Mouse (Mus musculus): ENCODE results near the gene Hist2h3c1. TPM values are rescaled to one million over a fixed set of nuclear protein-coding genes. Genes with fewer than 3 reads are reported as not detected.

The Hist2h3c1 gene
- polyA plus RNA-seq, 1 experiment from 2014 or later: 1.9 TPM

DNA sequence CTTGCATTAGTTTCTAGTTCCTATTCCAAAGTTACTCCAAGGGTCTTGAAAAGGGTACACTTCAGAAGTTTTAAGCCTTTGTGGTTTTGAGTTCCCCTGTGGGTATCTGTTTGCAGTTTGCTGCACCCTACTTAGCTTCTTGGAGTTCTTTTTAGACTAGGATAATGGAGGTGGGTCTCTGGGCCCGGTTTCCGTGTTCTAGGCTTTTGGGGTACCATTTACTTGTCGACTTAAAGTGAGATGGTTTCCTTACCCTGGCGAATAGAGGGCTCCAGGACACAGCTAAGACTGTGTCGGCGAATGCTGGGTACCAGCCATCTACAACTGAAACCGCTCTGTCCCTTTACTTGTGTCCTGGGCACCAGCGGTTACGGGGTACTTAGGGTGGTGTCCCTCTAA, 24.8 kb upstream of the Hist2h3c1 start:
- Histone ChIP-seq H3K36me3 (no peaks in the 10 kb centered on the region), H3K4me2 (peak overlapping the region; percentile 89), H3K4me3 (peak overlapping the region; percentile 55), H3K27me3 (no peaks in the 10 kb centered on the region), H3K4me1 (peaks cover 27% of the 10 kb centered on the region), H3K9ac (peak overlapping the region; percentile 55), H3K9me3 (no peaks in the 10 kb centered on the region), H3K27ac (peak overlapping the region; percentile 97)
- WGBS: 19% methylated on average over 9 of the region's 9 CpGs
- ATAC-seq (ENCODE audit: borderline replicate concordance, extremely low read depth, low FRiP score, low TSS enrichment): no peak

GRCm38 (mm10) chr3:96222774-96223173, 23.7 kb upstream of the Hist2h3c1 start:
- WGBS: 91% methylated on average over 4 of the region's 4 CpGs
- no peak overlapping the region for H3K4me3 ChIP-seq

GRCm38 (mm10) chr3:96225421-96225820, 21.1 kb upstream of the Hist2h3c1 start:
- no peak overlapping the region for H3K27ac ChIP-seq
- peaks cover 28% of the 10 kb centered on the region for H3K4me1 ChIP-seq
- H3K4me2 ChIP-seq: no peak overlapping the region
- H3K9me3 ChIP-seq: no peaks in the 10 kb centered on the region
- ATAC-seq (ENCODE audit: borderline replicate concordance, extremely low read depth, low FRiP score, low TSS enrichment): no peak
- H3K9ac ChIP-seq: no peak overlapping the region
- H3K4me3 ChIP-seq: no peak overlapping the region
- WGBS: 46% methylated on average over 2 of the region's 2 CpGs
- H3K36me3 ChIP-seq: no peaks in the 10 kb centered on the region
- H3K27me3 ChIP-seq: no peaks in the 10 kb centered on the region

More at GRCm38 (mm10) chr3:96222774-96223173, 23.7 kb upstream of the Hist2h3c1 start:
- no peak for ATAC-seq (ENCODE audit: borderline replicate concordance, extremely low read depth, low FRiP score, low TSS enrichment)
- H3K27ac ChIP-seq: no peak overlapping the region
- H3K9me3 ChIP-seq: no peaks in the 10 kb centered on the region
- peak overlapping the region; percentile 89 for H3K4me2 ChIP-seq
- H3K4me1 ChIP-seq: peaks cover 37% of the 10 kb centered on the region
- H3K36me3 ChIP-seq: no peaks in the 10 kb centered on the region
- no peak overlapping the region for H3K9ac ChIP-seq
- H3K27me3 ChIP-seq: no peaks in the 10 kb centered on the region

DNA sequence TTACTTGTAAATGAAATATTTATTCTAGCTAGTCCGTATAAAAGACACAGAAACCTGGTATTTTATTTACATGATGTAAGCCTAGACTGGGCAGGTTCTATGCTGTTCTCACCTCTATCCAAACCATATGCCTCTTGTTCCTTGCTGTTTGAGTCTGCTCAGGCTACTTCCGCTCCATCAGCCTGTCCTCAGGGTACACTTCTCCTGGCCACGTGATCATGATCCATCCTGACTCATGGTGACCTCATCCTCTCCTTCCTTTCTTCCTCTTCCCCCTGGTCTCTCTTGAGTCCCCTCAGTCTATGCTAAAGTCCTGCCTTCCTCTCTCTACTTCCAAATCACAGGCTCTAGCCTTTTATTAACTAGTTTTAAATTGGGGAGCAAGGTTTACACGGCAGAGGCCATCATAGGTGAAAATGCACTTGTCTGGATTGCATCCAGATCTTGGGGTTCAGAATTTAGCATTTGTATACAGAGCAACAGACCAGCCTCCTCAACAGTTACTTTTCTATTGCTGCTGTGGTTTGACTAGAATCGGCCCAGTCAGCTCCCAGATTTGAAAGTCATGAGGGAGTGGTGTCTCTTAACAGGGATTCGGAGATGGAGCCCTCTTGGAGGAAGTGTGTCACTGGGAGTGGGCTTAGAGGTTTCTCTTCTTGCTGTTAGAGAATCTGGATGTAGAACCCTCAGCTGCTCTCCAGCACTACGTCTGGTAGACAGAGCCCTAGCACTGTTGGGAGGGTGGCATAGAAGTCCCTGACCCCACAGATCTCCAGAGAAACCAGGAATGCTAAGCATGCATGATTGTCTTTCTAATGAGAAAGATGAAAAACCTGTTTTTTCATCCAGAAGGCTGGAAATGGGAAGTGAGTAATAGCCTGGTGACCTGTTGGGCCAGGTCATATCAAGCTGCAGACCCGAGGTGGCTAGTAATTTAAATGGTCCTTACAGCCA, 19.5 kb upstream of the Hist2h3c1 start:
- Histone ChIP-seq H3K36me3 (no peaks in the 10 kb centered on the region), H3K4me1 (peaks cover 26% of the 10 kb centered on the region), H3K27me3 (no peaks in the 10 kb centered on the region), H3K9ac (no peak overlapping the region), H3K4me2 (no peak overlapping the region), H3K27ac (no peak overlapping the region), H3K4me3 (no peak overlapping the region), H3K9me3 (no peaks in the 10 kb centered on the region)
- ATAC-seq (ENCODE audit: borderline replicate concordance, extremely low read depth, low FRiP score, low TSS enrichment): 0 out of 2 replicates have a peak, but pooled peaks have one; percentile 21
- whole genome bisulfite sequencing: 46% methylated on average over 8 of the region's 8 CpGs

- 49% methylated on average over 2 of the region's 2 CpGs for WGBS
- no peaks in the 10 kb centered on the region for H3K9me3 ChIP-seq
- no peak overlapping the region for H3K27ac ChIP-seq
- peaks cover 16% of the 10 kb centered on the region; the same call in 1 of the 2 replicates for H3K4me1 ChIP-seq
- H3K27me3 ChIP-seq: no peaks in the 10 kb centered on the region
- no peaks in the 10 kb centered on the region for H3K36me3 ChIP-seq
- no peak for ATAC-seq (ENCODE audit: borderline replicate concordance, extremely low read depth, low FRiP score, low TSS enrichment)
- no peak overlapping the region for H3K4me3 ChIP-seq
- no peak overlapping the region for H3K4me2 ChIP-seq
- no peak overlapping the region for H3K9ac ChIP-seq
These were observed 17.7 kb upstream of the Hist2h3c1 start for GRCm38 (mm10) chr3:96228828-96229227.

- peaks cover 16% of the 10 kb centered on the region; the same call in 1 of the 2 replicates for H3K4me1 ChIP-seq
- WGBS: 62% methylated on average over 2 of the region's 2 CpGs
- no peaks in the 10 kb centered on the region for H3K36me3 ChIP-seq
- H3K27ac ChIP-seq: no peak overlapping the region
- H3K27me3 ChIP-seq: no peaks in the 10 kb centered on the region
- ATAC-seq (ENCODE audit: borderline replicate concordance, extremely low read depth, low FRiP score, low TSS enrichment): no peak
- H3K9ac ChIP-seq: no peak overlapping the region
- no peaks in the 10 kb centered on the region for H3K9me3 ChIP-seq
- H3K4me3 ChIP-seq: no peak overlapping the region
- H3K4me2 ChIP-seq: no peak overlapping the region
These were observed 16.1 kb upstream of the Hist2h3c1 start for GRCm38 (mm10) chr3:96230404-96230803.

- Histone ChIP-seq H3K36me3 (no peaks in the 10 kb centered on the region), H3K27ac (no peak overlapping the region), H3K9me3 (no peaks in the 10 kb centered on the region), H3K4me1 (peaks cover 19% of the 10 kb centered on the region), H3K27me3 (no peaks in the 10 kb centered on the region), H3K9ac (no peak overlapping the region), H3K4me2 (no peak overlapping the region), H3K4me3 (no peak overlapping the region)
- no peak for ATAC-seq (ENCODE audit: borderline replicate concordance, extremely low read depth, low FRiP score, low TSS enrichment)
- WGBS: 57% methylated on average over 4 of the region's 4 CpGs
These were observed 15.4 kb upstream of the Hist2h3c1 start for GRCm38 (mm10) chr3:96230910-96231757.

GRCm38 (mm10) chr3:96231758-96232120, 14.7 kb upstream of the Hist2h3c1 start:
- Histone ChIP-seq H3K36me3 (no peaks in the 10 kb centered on the region), H3K27ac (no peak overlapping the region), H3K4me2 (no peak overlapping the region), H3K9ac (no peak overlapping the region), H3K9me3 (no peaks in the 10 kb centered on the region), H3K4me1 (peaks cover 24% of the 10 kb centered on the region), H3K4me3 (no peak overlapping the region), H3K27me3 (no peaks in the 10 kb centered on the region)
- WGBS: 37% methylated on average over 2 of the region's 2 CpGs
- ATAC-seq (ENCODE audit: borderline replicate concordance, extremely low read depth, low FRiP score, low TSS enrichment): no peak

GRCm38 (mm10) chr3:96234914-96235313, 11.6 kb upstream of the Hist2h3c1 start:
- no peaks in the 10 kb centered on the region for H3K36me3 ChIP-seq
- H3K9ac ChIP-seq: no peak overlapping the region
- peaks cover 28% of the 10 kb centered on the region for H3K4me1 ChIP-seq
- no peak overlapping the region for H3K27ac ChIP-seq
- H3K27me3 ChIP-seq: no peaks in the 10 kb centered on the region
- WGBS: 94% methylated on average over 2 of the region's 2 CpGs
- H3K4me3 ChIP-seq: no peak overlapping the region
- H3K9me3 ChIP-seq: no peaks in the 10 kb centered on the region
- no peak overlapping the region for H3K4me2 ChIP-seq
- no peak for ATAC-seq (ENCODE audit: borderline replicate concordance, extremely low read depth, low FRiP score, low TSS enrichment)

DNA sequence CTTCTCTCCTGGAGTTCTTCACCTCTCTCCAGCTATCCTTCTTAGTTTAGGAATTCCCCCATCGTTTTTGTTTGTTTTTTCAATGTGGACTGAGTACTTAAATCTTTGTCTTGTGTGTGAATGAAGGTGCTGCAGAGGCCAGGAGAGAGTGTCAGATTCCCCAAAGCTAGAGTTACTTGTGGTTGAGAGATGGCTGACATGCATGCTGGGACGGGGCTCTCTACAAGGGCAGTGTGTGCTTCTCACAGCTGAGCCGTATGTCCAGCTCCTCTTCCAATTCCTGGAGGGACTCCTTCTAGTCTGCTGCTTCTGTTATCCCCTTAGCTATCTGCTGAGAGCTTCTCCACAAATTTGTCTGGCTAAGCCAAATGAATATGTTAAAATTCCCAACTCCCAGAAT, 10.6 kb upstream of the Hist2h3c1 start:
- Histone ChIP-seq H3K4me3 (no peak overlapping the region), H3K9me3 (no peaks in the 10 kb centered on the region), H3K27ac (no peak overlapping the region), H3K9ac (no peak overlapping the region), H3K36me3 (no peaks in the 10 kb centered on the region), H3K27me3 (no peaks in the 10 kb centered on the region), H3K4me1 (peaks cover 30% of the 10 kb centered on the region), H3K4me2 (no peak overlapping the region)
- WGBS: 30% methylated on average over 3 of the region's 3 CpGs
- no peak for ATAC-seq (ENCODE audit: borderline replicate concordance, extremely low read depth, low FRiP score, low TSS enrichment)

DNA sequence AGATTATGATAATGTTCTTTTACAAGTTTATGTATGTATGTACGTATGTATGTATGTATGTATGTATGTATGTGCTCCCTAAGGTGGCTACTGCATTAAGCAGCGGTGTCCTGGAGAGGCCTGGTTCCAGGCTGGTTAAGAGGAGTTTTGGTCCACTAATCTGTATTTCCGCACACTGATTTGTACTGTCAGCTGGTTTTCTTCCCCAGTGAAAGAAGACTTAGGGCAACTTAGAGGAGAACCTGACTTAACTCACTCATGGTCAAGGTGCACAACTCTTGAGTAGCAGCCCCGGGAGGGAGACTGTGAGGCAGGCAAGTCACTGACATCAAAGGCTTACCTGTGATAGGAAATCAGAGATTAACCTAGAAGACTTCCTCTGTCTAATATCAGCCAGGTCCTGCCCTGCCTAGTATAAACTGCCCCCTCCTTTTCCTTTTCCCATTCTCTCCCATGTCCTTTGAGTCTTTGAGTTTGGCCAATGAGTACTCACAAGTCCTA, 9.6 kb upstream of the Hist2h3c1 start:
- H3K4me2 ChIP-seq: peak overlapping the region; percentile 66
- H3K4me1 ChIP-seq: peaks cover 30% of the 10 kb centered on the region
- no peaks in the 10 kb centered on the region for H3K9me3 ChIP-seq
- H3K27me3 ChIP-seq: no peaks in the 10 kb centered on the region
- H3K4me3 ChIP-seq: peak overlapping the region; percentile 41
- peak overlapping the region; percentile 70 for H3K27ac ChIP-seq
- no peaks in the 10 kb centered on the region for H3K36me3 ChIP-seq
- no peak for ATAC-seq (ENCODE audit: borderline replicate concordance, extremely low read depth, low FRiP score, low TSS enrichment)
- peak overlapping the region; percentile 51 for H3K9ac ChIP-seq
- 60% methylated on average over 4 of the region's 4 CpGs for WGBS

Data from lung, embryonic 15.5 days (tissue).